Mouse (Mus musculus) neural tube, embryonic 15.5 days (tissue): ENCODE results near the gene Gm20708. TPM values are rescaled to one million over a fixed set of nuclear protein-coding genes. Genes with fewer than 3 reads are reported as not detected.

Source experiments
- ATAC-seq: fragments of 200-750 bp; cut with Nextera tagmentation; 2 replicates; pipeline ENCODE4 v1.8.0; 2017; ENCODE audit warnings: mild to moderate bottlenecking, moderate TSS enrichment, moderate library complexity; ENCODE audit not compliant: low FRiP score
- H3K27ac ChIP-seq: fragments of 300-500 bp; sonication (generic); replicated peaks from 2 replicates; pipeline ENCODE4 v1.5.1; 2015; ENCODE audit warnings: mild to moderate bottlenecking, inconsistent platforms
- H3K27me3 ChIP-seq: fragments of 300-500 bp; sonication (generic); replicated peaks from 2 replicates; pipeline ENCODE4 v1.6.1; 2015; ENCODE audit warnings: inconsistent platforms
- H3K36me3 ChIP-seq: fragments of 300-500 bp; sonication (generic); 2 replicates; pipeline ENCODE4 v1.6.1; 2015; ENCODE audit warnings: inconsistent platforms
- H3K4me1 ChIP-seq: fragments of 300-500 bp; sonication (generic); 2 replicates; pipeline ENCODE4 v1.6.1; 2015; ENCODE audit warnings: inconsistent platforms
- H3K4me2 ChIP-seq: fragments of 300-500 bp; sonication (generic); 2 replicates; pipeline ENCODE4 v1.6.1; 2015; ENCODE audit warnings: inconsistent platforms, mild to moderate bottlenecking, moderate library complexity
- H3K4me3 ChIP-seq: fragments of 300-500 bp; sonication (generic); replicated peaks from 2 replicates; pipeline ENCODE4 v1.5.1; 2015; ENCODE audit warnings: mild to moderate bottlenecking, inconsistent platforms
- H3K9ac ChIP-seq: fragments of 300-500 bp; sonication (generic); replicated peaks from 2 replicates; pipeline ENCODE4 v1.6.1; 2015; ENCODE audit warnings: mild to moderate bottlenecking, inconsistent platforms
- H3K9me3 ChIP-seq: fragments of 300-500 bp; sonication (generic); replicated peaks from 2 replicates; pipeline ENCODE4 v1.6.1; 2016; ENCODE audit warnings: inconsistent platforms
- WGBS: fragments of 180-500 bp; shearing (Covaris S2); methylation state at CpG from one replicate; pipeline ENCODE4 v1.1.7; 2015; ENCODE audit warnings: mixed read lengths; 5-methylcytosine and 5-hydroxymethylcytosine counted together
- polyA plus RNA-seq: library from polyadenylated mRNA; unstranded; fragments of >200 nt; fragmentation: Nextera tagmentation; extraction: Ambion mirVana; gene quantifications from 2 replicates; pipeline ENCODE4 v1.2.1, GENCODE M21; 2015

Gm20708 gene
- polyA plus RNA-seq, 1 experiment from 2014 or later: 1.7 TPM

GRCm38 (mm10) chr11:117772352-117772751, 37.1 kb upstream of the Gm20708 start:
- H3K36me3 ChIP-seq: no peaks in the 10 kb centered on the region
- ATAC-seq: no peak
- no peaks in the 10 kb centered on the region for H3K27me3 ChIP-seq
- H3K4me3 ChIP-seq: no peak overlapping the region
- WGBS: 95% methylated on average over 7 of the region's 7 CpGs
- H3K9ac ChIP-seq: no peak overlapping the region
- no peak overlapping the region for H3K27ac ChIP-seq
- no peak overlapping the region for H3K4me2 ChIP-seq
- peaks cover 14% of the 10 kb centered on the region; the same call in 1 of the 2 replicates for H3K4me1 ChIP-seq
- no peaks in the 10 kb centered on the region for H3K9me3 ChIP-seq

GRCm38 (mm10) chr11:117774925-117775324, 34.5 kb upstream of the Gm20708 start:
- 96% methylated on average over 10 of the region's 10 CpGs for WGBS
- Histone ChIP-seq H3K27me3 (0 out of 2 replicates have a peak, but pooled peaks cover 3% of the 10 kb centered on the region), H3K4me3 (no peak overlapping the region), H3K36me3 (no peaks in the 10 kb centered on the region), H3K27ac (no peak overlapping the region), H3K4me2 (no peak overlapping the region), H3K9me3 (no peaks in the 10 kb centered on the region), H3K9ac (no peak overlapping the region), H3K4me1 (peaks cover 18% of the 10 kb centered on the region)
- no peak for ATAC-seq

- peaks cover 21% of the 10 kb centered on the region for H3K4me1 ChIP-seq
- H3K27me3 ChIP-seq: peaks cover 8% of the 10 kb centered on the region
- no peak overlapping the region for H3K27ac ChIP-seq
- H3K4me2 ChIP-seq: no peak overlapping the region
- 91% methylated on average over 13 of the region's 13 CpGs for WGBS
- no peaks in the 10 kb centered on the region for H3K9me3 ChIP-seq
- H3K4me3 ChIP-seq: no peak overlapping the region
- H3K9ac ChIP-seq: no peak overlapping the region
- no peak for ATAC-seq
- H3K36me3 ChIP-seq: no peaks in the 10 kb centered on the region
These were observed 33.9 kb upstream of the Gm20708 start for GRCm38 (mm10) chr11:117775540-117775939.

GRCm38 (mm10) chr11:117776085-117776792, 33.2 kb upstream of the Gm20708 start:
- Histone ChIP-seq H3K27me3 (peaks cover 15% of the 10 kb centered on the region), H3K4me2 (no peak overlapping the region), H3K4me3 (no peak overlapping the region), H3K27ac (no peak overlapping the region), H3K9me3 (no peaks in the 10 kb centered on the region), H3K36me3 (no peaks in the 10 kb centered on the region), H3K9ac (no peak overlapping the region), H3K4me1 (peaks cover 28% of the 10 kb centered on the region)
- WGBS: 85% methylated on average over 14 of the region's 14 CpGs
- no peak for ATAC-seq

- Histone ChIP-seq H3K9me3 (no peaks in the 10 kb centered on the region), H3K9ac (no peak overlapping the region), H3K4me2 (no peak overlapping the region), H3K27ac (no peak overlapping the region), H3K4me3 (no peak overlapping the region), H3K27me3 (peaks cover 24% of the 10 kb centered on the region), H3K4me1 (peaks cover 35% of the 10 kb centered on the region), H3K36me3 (no peaks in the 10 kb centered on the region)
- ATAC-seq: no peak
- WGBS: 79% methylated on average over 5 of the region's 5 CpGs
These were observed 32.4 kb upstream of the Gm20708 start for GRCm38 (mm10) chr11:117777111-117777510.

- H3K4me1 ChIP-seq: peaks cover 39% of the 10 kb centered on the region
- no peak for ATAC-seq
- no peak overlapping the region for H3K27ac ChIP-seq
- H3K27me3 ChIP-seq: peaks cover 27% of the 10 kb centered on the region
- no peaks in the 10 kb centered on the region for H3K36me3 ChIP-seq
- no peak overlapping the region for H3K4me2 ChIP-seq
- 94% methylated on average over 11 of the region's 11 CpGs for WGBS
- H3K9ac ChIP-seq: no peak overlapping the region
- H3K9me3 ChIP-seq: no peaks in the 10 kb centered on the region
- H3K4me3 ChIP-seq: no peak overlapping the region
These were observed 31.4 kb upstream of the Gm20708 start for GRCm38 (mm10) chr11:117778031-117778430.

- Histone ChIP-seq H3K9me3 (no peaks in the 10 kb centered on the region), H3K27ac (peak overlapping the region; percentile 51), H3K27me3 (peaks cover 31% of the 10 kb centered on the region), H3K4me1 (peaks cover 44% of the 10 kb centered on the region), H3K4me3 (0 out of 2 replicates have a peak overlapping the region, but pooled peaks have one; percentile 27), H3K36me3 (no peaks in the 10 kb centered on the region), H3K9ac (no peak overlapping the region), H3K4me2 (peak overlapping the region; percentile 59)
- ATAC-seq: no peak
- WGBS: 54% methylated on average over 12 of the region's 12 CpGs
These were observed 30.5 kb upstream of the Gm20708 start for GRCm38 (mm10) chr11:117778851-117779433.

- peak overlapping the region; percentile 27 for H3K4me3 ChIP-seq
- H3K4me1 ChIP-seq: peaks cover 44% of the 10 kb centered on the region
- peak overlapping the region; percentile 59 for H3K4me2 ChIP-seq
- peak overlapping the region; percentile 51 for H3K27ac ChIP-seq
- no peaks in the 10 kb centered on the region for H3K9me3 ChIP-seq
- no peaks in the 10 kb centered on the region for H3K36me3 ChIP-seq
- peak; percentile 28; the same call in 1 of the 2 replicates for ATAC-seq
- 3% methylated on average over 38 of the region's 38 CpGs for WGBS
- H3K27me3 ChIP-seq: peaks cover 33% of the 10 kb centered on the region
- peak overlapping the region; percentile 33; the same call in 1 of the 2 replicates for H3K9ac ChIP-seq
These were observed 29.9 kb upstream of the Gm20708 start for GRCm38 (mm10) chr11:117779434-117780198.

- H3K27me3 ChIP-seq: peaks cover 33% of the 10 kb centered on the region
- peak overlapping the region; percentile 27 for H3K4me3 ChIP-seq
- H3K36me3 ChIP-seq: no peaks in the 10 kb centered on the region
- H3K9me3 ChIP-seq: no peaks in the 10 kb centered on the region
- WGBS: 5% methylated on average over 17 of the region's 17 CpGs
- peaks cover 44% of the 10 kb centered on the region for H3K4me1 ChIP-seq
- H3K9ac ChIP-seq: peak overlapping the region; percentile 33; the same call in 1 of the 2 replicates
- no peak for ATAC-seq
- H3K27ac ChIP-seq: peak overlapping the region; percentile 51
- peak overlapping the region; percentile 59 for H3K4me2 ChIP-seq
These were observed 29.3 kb upstream of the Gm20708 start for GRCm38 (mm10) chr11:117780199-117780515.

GRCm38 (mm10) chr11:117780582-117781111, 28.8 kb upstream of the Gm20708 start:
- Histone ChIP-seq H3K27me3 (peaks cover 33% of the 10 kb centered on the region), H3K36me3 (no peaks in the 10 kb centered on the region), H3K4me2 (peak overlapping the region; percentile 59), H3K9ac (no peak overlapping the region), H3K4me1 (peaks cover 44% of the 10 kb centered on the region), H3K9me3 (no peaks in the 10 kb centered on the region), H3K27ac (peak overlapping the region; percentile 51; the same call in 1 of the 2 replicates), H3K4me3 (peak overlapping the region; percentile 27)
- no peak for ATAC-seq
- 5% methylated on average over 19 of the region's 19 CpGs for WGBS

GRCm38 (mm10) chr11:117781199-117781821, 28.2 kb upstream of the Gm20708 start:
- Histone ChIP-seq H3K27me3 (peaks cover 33% of the 10 kb centered on the region), H3K9me3 (no peaks in the 10 kb centered on the region), H3K4me3 (no peak overlapping the region), H3K36me3 (no peaks in the 10 kb centered on the region), H3K27ac (peak overlapping the region; percentile 42), H3K4me1 (peaks cover 44% of the 10 kb centered on the region), H3K4me2 (peak overlapping the region; percentile 59), H3K9ac (no peak overlapping the region)
- ATAC-seq: no peak
- WGBS: 20% methylated on average over 18 of the region's 18 CpGs
